Mouse (Mus musculus) heart, postnatal 4 days (tissue): ENCODE data around the gene Dpf3. TPM values are rescaled to one million over a fixed set of nuclear protein-coding genes. Genes with fewer than 3 reads are reported as not detected.

Experiments used
- DNase-seq: peaks from one replicate; pipeline ENCODE4 v3.0.0; 2021
- total RNA-seq, 2 experiments: library from RNA; stranded (reverse); gene quantifications; 2 replicates each; pipeline ENCODE4 v1.2.3; 2021

Gene Dpf3
- total RNA-seq, 2 experiments from 2014 or later = 19.6 to 20.2 TPM

DNA sequence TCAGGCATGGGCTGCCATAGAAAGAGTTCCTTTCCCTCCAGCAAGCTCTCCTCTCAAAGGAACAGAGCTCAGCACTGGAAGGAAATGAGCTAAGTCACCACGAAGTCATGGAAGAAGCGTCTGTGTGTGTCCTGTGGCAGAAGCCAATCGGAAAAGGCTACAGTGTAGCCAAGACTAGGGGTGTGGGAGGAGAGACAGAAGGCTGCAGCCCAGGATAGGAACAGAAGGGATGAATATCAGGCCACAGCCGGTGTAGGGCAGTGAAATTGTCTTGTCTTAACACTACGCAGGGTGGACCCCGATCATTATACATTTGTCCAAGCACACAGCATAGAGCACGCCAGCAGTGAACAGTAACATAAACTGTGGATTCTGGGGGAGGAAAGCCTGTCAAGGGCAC, 157.5 kb downstream of the Dpf3 start:
- no peak for DNase-seq

DNA sequence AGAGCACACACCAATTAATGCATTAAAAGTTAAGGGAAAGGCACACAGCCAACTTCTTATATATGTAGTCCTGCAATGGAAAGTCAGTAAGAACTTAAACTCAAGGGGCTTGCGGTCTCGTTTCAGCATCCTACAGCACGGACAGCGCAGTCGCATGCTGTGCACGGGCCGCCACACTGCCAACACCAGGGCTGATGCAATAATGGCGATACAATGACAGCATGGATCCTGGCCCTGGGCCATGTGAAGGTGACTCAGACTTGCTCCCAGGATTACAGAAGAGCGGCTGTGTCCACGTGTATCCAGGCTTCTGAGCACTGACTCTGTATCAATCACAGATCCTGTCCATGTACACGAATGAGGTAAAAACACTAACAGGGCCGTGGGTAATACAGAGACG, 158.6 kb downstream of the Dpf3 start:
- DNase-seq = peak; percentile 66

DNA sequence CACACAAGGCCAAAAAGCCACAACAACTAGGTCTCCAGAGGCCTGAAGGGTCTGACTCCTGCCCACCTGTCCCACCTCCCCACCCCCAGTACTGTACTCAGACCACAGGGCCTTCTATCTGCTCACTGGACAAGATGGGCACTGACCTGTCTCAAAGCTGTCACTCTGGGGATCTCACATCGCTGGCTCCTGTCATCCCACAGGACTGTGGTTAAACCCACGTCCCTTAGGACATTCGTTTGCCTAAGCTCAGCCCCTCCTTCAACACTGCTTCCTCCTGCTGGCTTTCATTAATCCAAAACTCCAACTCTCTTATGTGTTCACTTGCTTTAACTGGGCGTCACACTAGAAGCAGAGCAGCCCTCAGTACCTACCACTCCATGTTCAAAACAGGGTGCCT, 159.0 kb downstream of the Dpf3 start:
- no peak for DNase-seq

DNA sequence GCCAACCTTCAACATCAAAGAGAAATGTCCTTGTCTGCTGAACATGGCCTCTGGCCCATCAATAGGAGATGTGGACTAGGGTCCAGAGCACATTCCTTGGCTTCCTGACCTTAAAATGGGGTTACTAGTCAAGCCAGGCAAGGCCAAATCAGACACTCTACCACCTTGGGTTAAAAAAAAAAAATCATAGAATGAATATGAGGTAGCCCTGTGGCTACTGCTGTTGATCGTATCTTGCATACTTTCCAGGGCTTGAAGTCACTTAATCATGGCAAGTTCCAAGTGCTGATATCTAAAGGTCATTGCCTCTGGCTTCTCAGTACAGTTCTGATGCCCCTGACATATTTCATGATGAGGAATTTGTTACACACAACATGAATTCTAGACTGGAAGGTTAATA, 160.1 kb downstream of the Dpf3 start:
- DNase-seq = no peak

DNA sequence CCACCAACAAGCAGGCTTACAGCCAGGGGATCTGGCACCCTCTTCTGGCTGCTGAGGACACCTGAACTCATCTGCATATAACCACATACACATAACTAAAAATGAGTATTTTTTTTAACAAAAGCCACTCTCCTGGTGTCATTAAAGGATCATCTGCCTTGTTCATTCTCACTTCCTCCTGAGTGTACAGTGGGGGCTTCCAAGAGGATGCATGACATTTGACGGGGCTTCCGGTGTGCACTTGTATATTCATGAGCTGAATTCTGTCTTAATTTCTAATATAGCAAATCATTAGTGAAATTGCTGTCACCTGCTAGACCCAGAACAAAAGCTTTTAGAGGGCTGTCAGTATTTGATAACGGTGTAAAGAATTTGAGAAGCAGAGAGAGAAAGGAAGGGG, 166.8 kb downstream of the Dpf3 start:
- no peak for DNase-seq

DNA sequence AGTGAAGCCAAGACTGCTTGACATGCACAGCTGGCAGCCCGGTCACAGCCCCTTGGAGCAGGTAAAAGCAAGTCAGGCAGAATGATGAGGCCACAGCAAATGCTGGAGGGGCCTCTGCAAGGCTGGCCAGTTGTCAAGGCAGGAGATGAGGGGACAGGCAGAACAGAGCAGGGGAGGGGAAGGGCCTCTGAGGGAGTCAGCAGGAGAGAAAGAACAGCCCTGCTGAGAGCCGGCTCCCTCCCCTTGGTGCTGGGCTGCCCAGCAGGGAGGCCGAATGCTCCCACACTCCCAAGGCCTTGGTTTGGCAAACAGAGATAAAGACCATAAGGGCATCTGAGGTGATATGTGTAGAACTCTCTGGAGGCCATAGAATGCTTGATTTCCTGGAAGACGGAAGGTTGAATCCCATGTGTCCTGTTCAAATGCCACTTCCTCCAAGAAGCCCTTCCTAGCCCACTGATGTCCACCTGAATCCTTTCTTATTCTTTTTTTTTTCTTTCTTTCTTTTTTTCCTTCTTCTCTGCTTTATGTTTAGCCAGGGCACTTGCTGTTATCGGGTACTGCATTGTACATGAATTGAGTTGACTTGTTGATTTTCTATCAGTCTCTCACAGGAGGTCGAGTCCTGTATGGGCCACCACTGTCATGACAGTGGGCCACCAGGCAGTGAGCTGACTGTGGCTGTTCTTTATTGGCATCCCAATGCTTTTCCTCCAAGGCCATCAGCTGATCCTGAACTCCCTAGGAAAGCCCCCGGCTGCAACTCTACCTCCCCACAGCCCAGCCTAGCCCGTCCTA, 169.7 kb downstream of the Dpf3 start:
- DNase-seq = no peak

DNA sequence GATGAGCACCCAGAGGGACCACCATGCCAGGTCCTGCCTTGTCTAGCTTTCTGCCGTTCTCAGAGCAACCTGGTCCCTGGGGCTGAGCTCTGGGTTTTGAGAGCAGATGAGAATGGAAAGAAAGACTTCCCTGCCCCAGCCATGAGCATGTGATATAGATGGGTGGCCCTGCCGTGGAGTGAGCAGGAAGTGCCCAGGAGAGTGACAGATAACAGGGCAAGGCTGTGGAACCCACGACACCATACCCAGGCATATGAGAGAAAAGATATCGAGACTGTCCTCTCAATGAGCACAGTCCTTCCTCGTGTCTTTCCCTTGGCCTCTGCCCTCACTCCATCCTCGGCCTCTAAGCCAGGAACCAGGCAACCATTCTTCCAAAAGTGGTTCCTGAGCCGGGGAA, 172.8 kb downstream of the Dpf3 start:
- no peak for DNase-seq

DNA sequence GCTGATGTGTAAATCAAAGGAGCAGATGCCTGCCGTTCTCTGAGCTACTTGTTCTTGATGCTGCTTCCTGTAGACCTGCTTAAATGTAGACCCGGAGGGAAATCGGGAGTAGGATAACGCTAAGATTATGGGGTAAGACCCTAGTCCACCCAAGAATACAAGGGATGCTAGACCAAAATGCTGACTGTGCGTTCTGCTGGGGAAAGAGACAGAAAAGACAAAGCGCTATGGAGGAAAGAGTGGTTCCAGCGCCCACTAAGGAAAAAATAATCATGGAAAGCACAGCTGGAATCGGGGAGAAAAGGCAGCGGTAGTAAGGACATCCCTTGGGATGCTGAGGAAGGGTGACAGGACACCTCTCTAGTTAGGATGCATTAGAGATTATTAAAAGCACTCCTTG, 174.7 kb downstream of the Dpf3 start:
- no peak for DNase-seq

DNA sequence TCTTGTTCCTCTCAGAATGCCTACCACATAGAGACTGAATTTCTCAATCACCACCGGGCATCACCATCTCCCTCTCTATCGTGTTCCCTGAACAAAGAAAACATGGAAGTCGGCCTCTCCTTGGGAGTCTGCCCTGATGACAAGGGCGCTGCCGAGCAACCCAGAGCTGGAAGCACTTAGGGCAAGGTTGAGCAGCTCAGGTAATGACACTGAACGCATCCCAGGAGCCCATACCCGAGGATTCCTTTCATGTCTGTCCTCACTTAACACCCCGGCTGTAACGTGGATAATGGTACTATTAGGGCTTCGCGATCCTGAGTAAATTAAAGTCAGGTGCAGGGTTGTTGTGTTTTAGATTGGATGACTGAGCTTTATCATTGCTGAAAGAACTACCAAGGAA, 176.9 kb downstream of the Dpf3 start:
- DNase-seq = no peak

DNA sequence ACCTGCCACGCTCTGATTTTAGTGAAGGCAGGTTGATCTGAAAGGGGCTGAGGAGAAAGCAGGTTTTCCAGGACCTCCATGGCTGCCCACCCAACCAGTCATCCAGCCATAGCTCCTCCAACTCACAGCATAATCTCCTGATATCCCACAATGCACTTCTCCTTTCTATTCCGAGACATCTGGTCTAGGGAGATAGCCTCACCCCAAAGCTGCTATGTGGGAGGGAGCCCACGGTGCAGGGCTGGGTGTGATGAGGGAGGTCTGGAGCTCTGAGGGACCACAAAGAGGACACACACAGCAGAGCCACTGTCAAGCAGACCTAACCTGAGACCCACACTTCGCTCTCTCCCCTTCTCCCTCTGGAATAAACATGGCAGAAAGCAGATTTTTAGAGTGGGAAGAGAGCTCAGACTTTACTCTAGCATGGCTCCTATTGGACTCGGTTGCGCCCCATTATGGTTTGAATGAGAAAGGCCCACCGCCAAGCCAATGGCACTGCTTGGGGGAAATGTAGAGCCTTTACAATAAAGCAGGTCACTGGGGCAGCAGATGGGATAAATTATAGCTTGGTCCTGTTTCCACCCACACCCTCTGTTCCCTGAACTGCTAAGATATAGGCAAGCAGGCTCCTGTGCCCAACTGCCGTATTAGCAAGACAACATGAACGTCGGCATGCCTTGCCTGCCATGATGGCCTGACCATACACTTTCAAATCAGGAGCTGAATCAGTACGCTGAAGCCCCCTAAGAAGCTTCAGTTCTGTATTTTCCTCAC, 178.3 kb downstream of the Dpf3 start:
- DNase-seq = no peak

DNA sequence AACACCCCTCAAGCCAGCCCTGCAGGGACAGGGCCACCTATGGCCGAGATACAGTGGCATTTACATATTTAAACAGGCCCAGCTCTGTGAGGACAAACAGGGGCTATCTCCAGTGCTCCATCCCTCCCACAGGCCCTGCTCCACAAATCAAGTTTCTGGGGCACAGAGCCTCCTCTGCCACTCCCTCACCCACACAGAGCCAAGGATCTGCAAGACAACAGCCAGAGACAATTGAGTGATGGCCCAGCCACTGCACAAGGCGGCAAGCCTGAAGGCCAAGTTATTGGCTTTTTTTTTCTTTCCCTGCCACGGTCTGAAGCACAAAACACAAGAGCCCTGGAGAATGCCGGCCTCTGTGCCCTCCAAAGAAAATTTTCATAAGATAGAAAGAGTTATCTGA, 178.9 kb downstream of the Dpf3 start:
- no peak for DNase-seq

DNA sequence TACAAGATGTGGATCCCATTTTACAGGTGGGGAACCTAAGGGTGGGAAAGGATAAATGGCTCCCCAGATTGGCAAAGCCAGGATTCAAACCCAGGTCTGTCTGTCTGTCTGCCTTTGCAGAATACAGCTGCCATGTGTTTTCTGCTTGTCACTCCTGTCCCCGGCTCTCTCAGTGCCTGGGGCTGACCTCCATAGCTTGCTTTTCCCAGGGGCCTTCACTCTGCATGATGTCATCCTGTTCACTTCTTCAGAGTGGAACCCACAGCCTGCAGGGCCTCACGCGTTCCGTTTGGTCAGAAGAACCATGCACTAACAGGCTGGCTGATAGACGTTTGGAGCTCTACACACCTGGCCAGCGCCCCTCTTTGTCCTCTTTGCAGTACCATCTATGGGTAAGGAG, 184.3 kb downstream of the Dpf3 start:
- DNase-seq = peak; percentile 21

DNA sequence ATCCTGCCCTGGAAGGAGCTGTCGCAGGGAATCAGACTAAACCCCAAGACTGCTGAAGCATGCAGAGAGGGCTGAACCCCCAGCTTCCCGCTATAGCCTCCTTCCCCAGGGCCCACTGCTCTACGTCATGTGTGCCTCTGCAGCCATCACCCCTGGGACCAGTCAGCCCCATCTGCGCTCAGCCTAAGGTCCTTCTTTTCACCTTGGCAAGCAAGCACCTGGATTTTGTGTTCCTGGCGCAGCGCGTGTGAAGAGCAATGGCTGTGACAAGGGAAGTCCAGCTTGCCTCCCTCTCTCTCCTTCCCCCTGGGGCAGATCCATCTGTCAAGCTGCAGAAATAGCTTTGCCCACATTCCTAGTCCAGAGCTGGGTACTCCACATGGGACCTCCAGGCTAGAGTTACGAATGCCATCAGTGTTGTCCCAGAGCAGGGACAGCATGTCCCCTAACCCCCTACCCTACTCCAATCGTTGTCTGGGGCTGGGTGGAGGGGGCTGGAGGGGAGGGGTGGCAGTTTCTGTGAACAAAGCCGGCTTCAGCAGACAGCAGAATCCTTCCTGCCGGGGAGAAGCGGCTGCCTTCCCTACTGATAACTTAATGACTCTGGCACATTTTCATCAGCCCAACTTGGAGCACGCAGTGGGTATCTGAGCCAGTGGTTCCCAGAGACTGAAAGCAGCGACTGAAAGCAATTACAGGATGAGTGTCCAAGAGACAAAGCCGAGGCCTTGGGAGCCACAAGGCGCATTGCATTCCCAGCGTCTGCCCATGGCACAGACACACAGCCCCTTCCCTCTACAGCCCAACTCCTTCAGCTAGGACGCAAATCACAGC, 185.0 kb downstream of the Dpf3 start:
- DNase-seq = peak; percentile 38

DNA sequence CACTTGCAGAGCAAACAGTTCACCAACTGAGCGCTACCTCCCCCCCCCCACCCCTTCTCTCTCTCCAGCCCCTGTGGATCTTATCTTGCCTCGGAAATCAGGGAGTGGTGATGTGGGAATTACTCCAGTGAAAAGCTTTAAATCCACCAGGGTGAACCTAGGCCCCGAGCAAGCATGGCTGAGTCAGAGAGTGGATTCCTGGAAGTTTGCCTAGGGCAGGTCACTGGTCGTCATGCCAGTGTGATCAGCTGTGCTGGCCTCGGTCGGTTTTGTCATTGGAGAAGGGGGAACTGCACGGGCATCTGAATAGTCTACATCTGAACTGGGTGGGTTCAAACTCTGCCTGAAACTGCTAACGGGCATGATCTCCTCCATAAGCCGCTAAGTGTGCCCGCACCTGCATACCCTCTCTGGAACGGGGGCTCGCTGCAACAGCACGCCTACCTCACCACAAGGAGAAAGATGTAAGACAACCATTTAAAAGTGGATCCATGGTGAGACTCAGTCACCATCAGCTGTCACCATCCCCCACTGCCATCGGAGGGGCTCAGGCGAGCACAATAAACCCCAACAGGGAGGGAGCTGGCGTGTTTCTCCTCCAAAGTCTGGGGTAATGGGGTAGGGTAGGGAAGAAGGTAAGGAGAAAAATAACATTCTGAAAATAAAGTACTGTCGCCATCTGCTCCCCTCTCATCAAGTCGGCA, 185.7 kb downstream of the Dpf3 start:
- peak; percentile 41 for DNase-seq

DNA sequence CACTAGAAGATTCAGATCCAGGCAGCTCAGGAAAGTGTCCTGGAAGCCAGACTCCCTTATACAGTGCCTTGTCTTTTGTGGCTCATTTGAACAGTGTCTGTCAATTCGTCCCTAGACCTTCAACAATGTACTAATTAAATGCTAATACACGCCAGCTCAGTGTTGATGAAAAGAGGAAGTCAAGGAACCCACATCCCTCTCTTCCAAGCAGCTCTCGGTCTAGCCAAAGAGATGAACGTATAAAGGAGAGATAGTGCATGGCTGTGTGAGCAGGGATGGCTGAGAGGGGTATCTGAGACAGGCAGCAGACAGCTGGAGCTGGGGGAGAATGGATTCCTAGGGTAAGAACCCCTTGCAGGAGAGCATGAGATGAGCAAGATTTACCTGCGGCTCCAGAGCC, 189.2 kb downstream of the Dpf3 start:
- DNase-seq = no peak

DNA sequence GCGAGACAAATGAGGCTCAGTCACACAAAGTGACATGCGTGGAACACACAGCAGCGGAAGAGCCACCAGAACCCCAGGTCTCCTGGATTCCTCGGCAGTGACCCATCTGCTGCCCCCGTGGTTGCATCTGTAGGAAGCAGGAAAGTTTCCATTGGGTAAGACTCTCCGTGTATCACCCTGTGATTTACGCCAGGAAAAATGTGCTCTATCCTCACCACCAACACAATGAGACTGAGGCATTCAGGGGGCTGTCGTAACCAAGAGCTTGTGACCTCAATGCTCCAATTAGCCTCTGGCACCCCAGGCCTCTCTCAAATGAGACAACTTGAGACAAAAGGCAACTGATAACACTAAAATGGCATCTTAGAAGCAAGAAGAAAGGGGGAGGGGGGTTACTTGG, 192.5 kb downstream of the Dpf3 start:
- no peak for DNase-seq

DNA sequence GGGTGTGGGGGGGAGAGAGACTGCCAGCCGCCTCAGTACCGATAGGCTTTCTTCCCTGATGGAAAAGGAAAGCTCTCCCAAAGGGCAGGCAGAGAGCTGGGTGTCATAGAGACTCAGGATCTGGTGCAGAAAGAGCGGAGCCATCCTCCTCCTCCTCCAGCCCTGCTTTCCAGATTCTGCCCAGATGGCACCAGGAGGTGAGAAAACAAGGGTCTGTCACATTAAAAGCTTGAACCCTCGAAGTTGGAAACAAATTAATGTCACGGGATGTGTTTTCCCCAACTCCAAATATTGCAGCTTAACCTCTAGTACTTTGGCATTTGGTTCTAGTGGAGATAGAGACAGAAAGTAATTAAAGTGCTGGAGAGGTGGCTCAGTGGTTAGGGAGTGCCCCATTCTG, 195.6 kb downstream of the Dpf3 start:
- no peak for DNase-seq

DNA sequence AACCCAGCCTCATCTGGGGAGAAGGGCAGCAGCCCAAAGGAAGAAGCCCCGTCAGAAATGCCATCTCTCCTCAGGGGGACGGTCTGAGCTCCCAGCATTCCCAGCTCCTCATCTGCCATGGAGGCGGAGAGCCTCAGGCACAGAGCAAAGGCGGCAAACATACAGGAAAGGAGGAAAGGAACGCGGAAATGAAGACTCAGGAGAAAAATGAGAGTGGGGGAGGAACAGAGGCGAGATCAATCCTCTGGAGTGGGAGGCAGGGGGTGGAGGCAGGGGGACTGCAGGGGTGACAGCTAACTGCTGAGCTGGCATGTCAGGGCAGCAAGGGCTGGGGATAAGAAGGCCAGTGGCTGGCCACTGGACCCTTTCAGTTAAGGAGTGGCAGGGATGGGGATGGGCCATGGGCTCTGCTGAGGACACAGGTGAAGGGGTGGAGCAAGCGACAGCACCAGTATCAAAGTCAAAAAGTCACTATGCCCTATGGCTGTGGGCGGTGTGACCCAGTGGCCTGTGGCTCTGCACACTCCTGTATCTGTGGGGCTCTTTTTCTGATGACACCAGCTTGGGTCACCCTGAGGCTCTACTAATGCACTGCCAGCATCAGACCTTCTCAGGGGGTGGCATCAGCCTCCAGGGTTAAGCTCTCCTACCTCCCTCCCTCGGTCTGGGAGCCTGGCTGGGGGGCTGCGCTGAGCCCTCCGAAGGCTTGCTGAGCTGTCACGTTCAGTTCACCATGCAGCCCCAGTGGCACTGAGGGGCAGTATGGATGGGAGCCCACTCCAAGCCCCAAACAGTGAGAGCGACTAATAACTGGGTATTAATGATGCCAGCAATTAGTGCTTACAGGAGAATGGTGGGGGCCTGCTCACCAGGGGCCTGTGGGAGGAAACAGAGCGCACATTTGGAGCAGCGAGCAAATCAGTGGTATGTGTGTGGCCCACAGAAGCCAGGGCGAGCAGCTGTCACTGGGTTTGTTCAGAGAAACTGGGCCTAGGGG, 200.7 kb downstream of the Dpf3 start:
- DNase-seq = no peak

DNA sequence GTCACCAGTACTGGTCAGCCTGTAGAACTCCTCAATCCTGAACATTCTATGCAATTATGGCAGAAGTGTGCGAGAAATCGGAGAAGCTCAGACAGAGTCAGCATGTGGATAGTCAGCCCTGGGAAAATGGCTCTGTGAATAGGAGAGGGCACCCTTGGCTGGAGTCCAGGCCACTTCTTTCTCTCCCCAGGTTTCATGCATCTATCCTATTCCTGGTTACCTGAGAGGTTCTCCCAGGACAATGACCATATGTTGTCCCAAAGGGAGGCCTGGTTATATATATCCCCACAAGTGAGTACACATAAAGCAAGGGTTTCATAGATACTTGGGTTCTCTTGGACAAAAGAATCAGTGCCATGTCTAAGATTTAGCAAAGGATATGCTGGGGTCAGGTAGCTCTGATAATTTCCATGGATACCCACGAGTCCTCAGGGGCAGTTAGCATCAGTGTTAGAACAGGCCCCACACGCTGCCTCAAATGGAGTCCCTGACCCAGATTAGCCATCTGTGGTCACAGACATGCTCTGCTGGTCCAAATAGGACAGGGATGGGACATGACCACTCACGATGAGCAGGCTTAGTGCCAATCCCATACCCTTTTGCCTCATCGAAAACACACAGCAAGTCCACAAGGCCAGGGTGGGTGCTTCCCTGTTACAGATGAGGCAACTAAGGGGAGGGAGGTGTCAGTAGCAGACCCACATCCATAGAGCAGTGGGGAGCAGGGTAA, 203.8 kb downstream of the Dpf3 start:
- DNase-seq = no peak
